Mouse (Mus musculus): ENCODE measurements around the gene Kif16b. TPM values are rescaled to one million over a fixed set of nuclear protein-coding genes. Genes with fewer than 3 reads are reported as not detected.

Gene Kif16b
- 4.2 and 6.8 TPM in 2 replicates for polyA plus RNA-seq (2012; rRNA removed)

- peak; percentile 41; the same call in 1 of the 2 replicates for TF ChIP-seq POLR2A (IDR thresholded peaks at IDR 0.05; ENCODE audit: borderline replicate concordance, extremely low read depth, insufficient read depth, insufficient read length, poor library complexity, severe bottlenecking)
- no peak for TF ChIP-seq CTCF (IDR thresholded peaks at IDR 0.05; ENCODE audit: borderline replicate concordance, extremely low read depth, insufficient read depth, insufficient read length)
- DNase-seq (ENCODE audit: low read depth) = peak; percentile 95
Measured at GRCm38 (mm10) chr2:142900862-142901805, at the start of gene Kif16b. TSS of gene Kif16b (minus strand) at chr2:142901531.

GRCm38 (mm10) chr2:142940899-142941642 lies 39.7 kb upstream of the Kif16b start:
- peak; percentile 53 for DNase-seq (ENCODE audit: low read depth)
- TF ChIP-seq CTCF (IDR thresholded peaks at IDR 0.05; ENCODE audit: borderline replicate concordance, extremely low read depth, insufficient read depth, insufficient read length) (no peak), POLR2A (IDR thresholded peaks at IDR 0.05; ENCODE audit: borderline replicate concordance, extremely low read depth, insufficient read depth, insufficient read length, poor library complexity, severe bottlenecking) (no peak)

GRCm38 (mm10) chr2:142930445-142930844 lies 29.1 kb upstream of the Kif16b start:
- no peak for DNase-seq (ENCODE audit: low read depth)
- no peak for TF ChIP-seq POLR2A (IDR thresholded peaks at IDR 0.05; ENCODE audit: borderline replicate concordance, extremely low read depth, insufficient read depth, insufficient read length, poor library complexity, severe bottlenecking)
- no peak for TF ChIP-seq CTCF (IDR thresholded peaks at IDR 0.05; ENCODE audit: borderline replicate concordance, extremely low read depth, insufficient read depth, insufficient read length)

- peak; percentile 62 for DNase-seq (ENCODE audit: low read depth)
- no peak for TF ChIP-seq CTCF (IDR thresholded peaks at IDR 0.05; ENCODE audit: borderline replicate concordance, extremely low read depth, insufficient read depth, insufficient read length)
- TF ChIP-seq POLR2A (IDR thresholded peaks at IDR 0.05; ENCODE audit: borderline replicate concordance, extremely low read depth, insufficient read depth, insufficient read length, poor library complexity, severe bottlenecking) = no peak
Measured at GRCm38 (mm10) chr2:142929226-142930112, 28.1 kb upstream of the Kif16b start.

- TF ChIP-seq CTCF (IDR thresholded peaks at IDR 0.05; ENCODE audit: borderline replicate concordance, extremely low read depth, insufficient read depth, insufficient read length) = no peak
- TF ChIP-seq POLR2A (IDR thresholded peaks at IDR 0.05; ENCODE audit: borderline replicate concordance, extremely low read depth, insufficient read depth, insufficient read length, poor library complexity, severe bottlenecking) = no peak
- peak; percentile 35 for DNase-seq (ENCODE audit: low read depth)
Measured at GRCm38 (mm10) chr2:142910808-142911388, 9.6 kb upstream of the Kif16b start.

GRCm38 (mm10) chr2:142909213-142909612 lies 7.9 kb upstream of the Kif16b start:
- DNase-seq (ENCODE audit: low read depth) = no peak
- TF ChIP-seq CTCF (IDR thresholded peaks at IDR 0.05; ENCODE audit: borderline replicate concordance, extremely low read depth, insufficient read depth, insufficient read length) (no peak), POLR2A (IDR thresholded peaks at IDR 0.05; ENCODE audit: borderline replicate concordance, extremely low read depth, insufficient read depth, insufficient read length, poor library complexity, severe bottlenecking) (no peak)

GRCm38 (mm10) chr2:142907056-142907455 lies 5.7 kb upstream of the Kif16b start:
- no peak for DNase-seq (ENCODE audit: low read depth)
- TF ChIP-seq CTCF (IDR thresholded peaks at IDR 0.05; ENCODE audit: borderline replicate concordance, extremely low read depth, insufficient read depth, insufficient read length) (no peak), POLR2A (IDR thresholded peaks at IDR 0.05; ENCODE audit: borderline replicate concordance, extremely low read depth, insufficient read depth, insufficient read length, poor library complexity, severe bottlenecking) (no peak)

- DNase-seq (ENCODE audit: low read depth) = peak; percentile 97
Measured at GRCm38 (mm10) chr2:142902905-142903895, 1.9 kb upstream of the Kif16b start.

GRCm38 (mm10) chr2:142900120-142900861 lies 1.0 kb downstream of the Kif16b start:
- TF ChIP-seq CTCF (IDR thresholded peaks at IDR 0.05; ENCODE audit: borderline replicate concordance, extremely low read depth, insufficient read depth, insufficient read length) (no peak), POLR2A (IDR thresholded peaks at IDR 0.05; ENCODE audit: borderline replicate concordance, extremely low read depth, insufficient read depth, insufficient read length, poor library complexity, severe bottlenecking) (no peak)
- peak; percentile 14 for DNase-seq (ENCODE audit: low read depth)

More at GRCm38 (mm10) chr2:142902905-142903895, 1.9 kb upstream of the Kif16b start:
- no peak for TF ChIP-seq CTCF (IDR thresholded peaks at IDR 0.05; ENCODE audit: borderline replicate concordance, extremely low read depth, insufficient read depth, insufficient read length)
- TF ChIP-seq POLR2A (IDR thresholded peaks at IDR 0.05; ENCODE audit: borderline replicate concordance, extremely low read depth, insufficient read depth, insufficient read length, poor library complexity, severe bottlenecking) = peak; percentile 62; the same call in 1 of the 2 replicates

Measured in brain, embryonic 14.5 days (tissue).